Mouse (Mus musculus): ENCODE measurements at regions not wholly inside any gene's neighbourhood (a gene's known extent, or its start where the extent isn't known, plus 50 kb on each side); places are given as distances from the start of the nearest gene placed in this dataset.

DNA sequence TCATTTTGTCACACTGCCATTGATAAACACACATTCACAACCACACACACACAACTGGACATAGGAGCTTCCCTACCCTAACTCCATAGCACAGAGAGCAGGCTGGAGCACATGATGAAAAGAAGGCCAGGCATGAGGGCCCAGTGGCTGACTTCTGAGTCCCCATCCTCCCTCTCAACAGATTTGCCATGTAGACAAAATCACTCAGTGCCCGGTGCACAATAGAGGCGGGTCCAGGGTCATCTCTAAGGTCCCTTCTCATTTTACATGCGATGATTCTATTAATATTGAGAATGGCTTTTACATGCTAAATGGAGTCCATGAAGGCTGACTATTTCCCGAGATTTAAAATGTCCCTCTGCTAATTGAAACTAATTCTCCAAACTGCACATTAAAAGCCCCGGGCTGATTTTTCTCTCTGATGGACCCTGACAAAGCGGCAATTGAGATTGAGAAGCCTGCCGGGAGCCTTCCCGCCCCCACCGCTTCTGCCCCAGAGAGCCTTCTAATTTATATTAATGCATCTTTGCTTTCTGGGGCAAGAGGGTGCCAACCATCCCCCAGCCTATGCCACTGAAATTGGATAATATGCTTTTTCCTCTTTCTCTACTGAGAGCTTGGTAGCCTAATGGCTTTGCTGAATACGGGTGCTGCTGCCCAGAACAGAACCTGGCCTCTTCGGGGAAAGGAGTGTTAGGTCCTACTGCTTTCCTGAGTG is 252.7 kb upstream of the Dio3 start:
- DNase-seq (ENCODE audit: low spot score in 2 of 2), result no peak

DNA sequence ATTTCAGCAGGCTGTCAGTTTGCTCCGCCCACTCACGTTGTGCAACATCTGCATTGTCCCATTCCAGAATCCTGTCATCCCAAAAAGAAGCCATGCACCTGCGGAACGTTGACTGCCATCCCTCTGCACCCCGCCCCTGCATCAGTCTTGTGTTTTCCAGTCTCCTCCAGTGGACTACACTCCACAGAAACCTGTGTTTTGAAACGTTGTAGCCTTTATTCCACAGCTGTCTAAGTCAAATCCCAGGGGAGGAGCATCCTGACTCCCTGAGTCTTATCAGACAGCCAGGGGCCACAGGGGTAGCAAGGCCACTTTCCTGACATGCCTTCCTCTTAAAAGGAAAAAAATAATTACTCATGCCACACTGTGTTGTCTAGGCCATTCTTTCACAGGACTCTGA is 251.5 kb upstream of the Dio3 start:
- no peak for DNase-seq (ENCODE audit: low spot score in 2 of 2)

DNA sequence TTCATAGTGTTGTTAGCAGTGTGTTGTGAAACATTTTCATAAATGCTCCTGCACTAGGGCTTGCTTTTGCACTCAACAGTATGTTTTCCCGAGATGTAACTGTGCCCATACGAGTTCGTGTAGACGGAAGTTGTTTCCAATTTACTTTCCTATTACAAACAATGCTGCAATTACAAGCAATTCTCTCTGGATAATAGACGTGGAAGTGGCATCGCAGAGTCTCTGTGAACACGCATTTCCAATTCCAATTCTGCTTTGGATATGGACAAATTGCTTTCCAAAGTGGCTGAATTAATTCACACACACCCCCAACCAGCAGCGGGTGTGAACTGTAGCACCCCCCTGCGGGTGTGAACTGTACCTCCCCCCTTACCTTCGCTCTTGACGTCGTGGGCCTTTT is 250.9 kb upstream of the Dio3 start:
- no peak for DNase-seq (ENCODE audit: low spot score in 2 of 2)

DNA sequence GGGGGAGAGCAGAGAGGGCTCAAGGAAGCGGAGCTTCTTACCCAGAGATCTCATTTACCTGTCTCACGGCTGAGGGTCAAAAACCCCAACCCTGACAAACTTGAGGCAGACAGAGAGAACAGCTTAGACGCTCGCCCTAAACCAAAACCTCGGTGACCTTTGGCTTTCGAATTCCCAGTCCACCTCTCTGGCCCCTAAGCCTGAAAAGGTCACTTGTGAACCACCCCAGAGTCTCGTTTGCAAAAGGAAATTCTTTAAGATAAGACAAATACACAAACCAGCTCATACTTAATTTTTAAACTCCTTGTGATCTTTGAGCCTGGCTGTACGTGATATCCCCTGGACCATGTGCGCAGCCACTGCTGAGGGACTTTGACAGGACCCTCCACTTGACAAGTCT is 250.2 kb upstream of the Dio3 start:
- DNase-seq (ENCODE audit: low spot score in 2 of 2), result no peak

DNA sequence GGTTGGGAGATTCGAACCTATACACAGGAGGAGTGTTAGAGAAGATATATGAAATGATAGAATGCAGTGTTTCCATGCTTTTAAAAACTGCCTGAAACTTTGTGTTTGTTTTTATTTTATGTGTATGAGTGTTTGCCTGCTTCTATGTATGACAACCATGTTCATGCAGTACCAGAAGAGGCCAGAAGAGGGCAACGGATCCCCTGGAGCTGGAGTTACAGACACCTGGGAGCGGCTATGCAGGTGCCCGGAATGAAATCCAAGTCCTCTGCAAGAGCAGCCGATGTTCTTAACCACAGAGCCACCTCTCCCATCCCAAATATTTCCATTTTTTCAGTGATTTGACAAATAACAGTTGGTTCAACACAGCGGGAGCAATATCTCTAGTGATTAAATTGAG is 247.5 kb upstream of the Dio3 start:
- DNase-seq (ENCODE audit: low spot score in 2 of 2), result no peak

DNA sequence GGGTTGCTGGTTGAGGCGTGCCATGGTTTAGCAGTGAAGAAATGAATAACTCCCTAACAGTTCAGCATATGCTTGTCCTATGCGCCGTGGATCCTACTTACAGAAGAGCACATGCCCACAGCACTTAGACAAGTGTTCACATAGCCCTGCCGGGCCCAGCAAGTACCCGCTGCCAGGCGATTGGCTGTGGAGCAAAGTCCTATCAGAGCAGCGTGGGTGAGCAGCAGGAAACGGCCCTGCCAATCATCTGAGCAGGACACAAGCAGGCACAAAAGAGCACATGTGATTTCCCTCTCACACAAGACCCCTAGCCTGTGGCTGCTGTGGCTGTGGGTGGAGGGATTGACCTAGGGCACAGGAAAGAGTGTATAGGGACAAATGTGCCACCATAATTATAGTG is 243.7 kb upstream of the Dio3 start:
- no peak for DNase-seq (ENCODE audit: low spot score in 2 of 2)

DNA sequence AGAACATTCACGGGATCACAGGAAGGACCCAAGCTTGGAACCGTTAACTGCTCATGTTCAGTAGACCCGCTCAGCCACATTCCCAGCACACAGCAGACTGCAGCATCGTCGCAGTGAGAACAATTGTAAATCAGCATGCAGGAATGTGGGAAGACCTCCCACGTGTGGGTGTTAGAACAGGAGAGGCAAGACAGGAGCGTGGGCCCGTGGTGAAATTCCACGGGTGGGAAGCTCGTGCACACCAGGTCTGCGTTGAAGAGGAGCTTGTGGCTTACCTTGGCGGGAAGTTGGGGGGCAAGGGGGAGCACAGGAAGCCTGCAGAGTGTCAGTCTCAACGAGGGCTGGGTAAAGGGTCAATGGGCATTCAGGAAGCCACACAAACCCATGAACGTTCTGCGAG is 238.2 kb upstream of the Dio3 start:
- DNase-seq (ENCODE audit: low spot score in 2 of 2), result peak; percentile 42 to 62

DNA sequence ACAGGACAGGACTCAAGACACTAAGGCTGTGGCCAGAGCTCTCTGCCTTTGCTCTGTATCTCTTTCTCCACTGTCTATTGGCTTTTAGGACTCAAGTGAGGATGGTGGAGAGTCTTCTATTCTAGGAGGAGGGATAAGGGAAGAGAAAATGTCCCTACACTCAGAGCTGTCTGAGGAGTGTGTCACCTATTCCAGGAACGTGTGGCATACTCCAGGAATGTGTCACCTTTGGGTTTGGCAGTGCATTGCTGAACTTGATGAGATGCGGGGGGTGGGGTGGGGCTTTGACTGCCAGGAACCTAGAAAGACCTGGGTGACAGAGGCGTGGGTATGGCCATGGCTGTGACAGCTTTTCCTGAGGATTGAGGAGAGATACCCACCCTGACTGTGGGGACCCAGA is 237.1 kb upstream of the Dio3 start:
- DNase-seq (ENCODE audit: low spot score in 2 of 2), result no peak

DNA sequence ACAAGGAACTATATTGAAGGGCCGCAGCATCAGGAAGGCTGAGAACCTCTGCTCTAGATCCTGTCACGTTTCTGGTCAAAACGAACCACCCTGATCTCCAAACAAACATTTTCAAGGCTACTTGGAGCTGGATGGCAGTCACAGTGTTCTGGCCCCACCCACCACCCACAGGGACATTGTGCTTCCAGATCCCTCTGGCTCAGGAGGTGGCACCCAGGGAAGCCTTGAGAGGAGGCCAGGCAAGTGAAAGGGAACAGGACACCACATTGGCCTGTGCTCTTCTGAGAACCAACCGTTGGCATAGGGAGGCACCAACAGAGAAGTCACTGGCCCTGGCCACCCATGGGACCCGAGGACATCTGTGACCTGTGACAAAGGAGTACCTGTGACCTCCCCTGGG is 234.6 kb upstream of the Dio3 start:
- no peak for DNase-seq (ENCODE audit: low spot score in 2 of 2)

DNA sequence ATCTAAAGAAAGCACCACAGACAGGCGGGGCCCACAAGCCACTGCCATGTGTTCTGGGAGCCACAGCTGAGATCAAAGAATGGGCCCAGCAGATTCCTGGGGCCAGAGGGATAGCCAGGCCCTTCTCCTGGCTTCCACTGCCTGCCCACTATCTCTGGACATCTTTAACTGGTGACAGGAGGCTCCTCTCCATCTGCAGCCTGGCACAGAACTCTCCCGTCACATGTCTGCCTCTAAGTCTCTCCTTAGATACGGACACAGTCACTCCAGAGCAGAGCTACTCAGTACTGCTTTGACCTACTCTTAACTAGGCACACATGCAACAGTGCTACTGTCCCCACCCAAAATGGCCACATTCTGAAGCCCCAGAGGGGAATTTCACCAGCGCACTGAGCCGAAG is 234.1 kb upstream of the Dio3 start:
- DNase-seq (ENCODE audit: low spot score in 2 of 2), result no peak

DNA sequence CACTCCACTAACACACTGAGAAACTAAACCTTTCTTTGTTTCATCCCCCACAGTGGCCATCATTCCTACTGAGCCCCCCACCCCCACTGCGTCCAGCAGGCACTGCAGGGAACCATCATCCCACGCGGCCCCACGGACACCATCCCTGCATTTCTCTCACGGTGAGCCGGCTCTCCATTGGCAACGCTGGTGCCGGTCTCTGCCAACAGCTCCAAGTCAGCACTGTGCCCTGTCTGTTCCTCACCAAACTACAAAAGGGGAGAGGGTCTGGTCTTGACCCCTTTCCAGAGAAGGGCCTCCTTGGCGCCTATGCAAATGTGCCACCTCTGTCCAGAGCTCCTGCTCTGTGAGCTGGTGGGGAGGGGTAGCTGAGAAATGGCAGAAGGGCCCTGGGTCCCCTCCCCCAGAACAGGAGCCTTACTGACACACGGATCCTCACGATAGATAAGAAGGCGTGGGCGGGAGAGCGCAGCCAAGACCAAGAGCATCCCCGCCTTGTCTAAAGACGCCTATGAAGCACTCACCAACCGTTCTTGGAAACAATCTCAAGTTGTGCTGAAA is 233.0 kb upstream of the Dio3 start:
- DNase-seq (ENCODE audit: low spot score in 2 of 2), result no peak

DNA sequence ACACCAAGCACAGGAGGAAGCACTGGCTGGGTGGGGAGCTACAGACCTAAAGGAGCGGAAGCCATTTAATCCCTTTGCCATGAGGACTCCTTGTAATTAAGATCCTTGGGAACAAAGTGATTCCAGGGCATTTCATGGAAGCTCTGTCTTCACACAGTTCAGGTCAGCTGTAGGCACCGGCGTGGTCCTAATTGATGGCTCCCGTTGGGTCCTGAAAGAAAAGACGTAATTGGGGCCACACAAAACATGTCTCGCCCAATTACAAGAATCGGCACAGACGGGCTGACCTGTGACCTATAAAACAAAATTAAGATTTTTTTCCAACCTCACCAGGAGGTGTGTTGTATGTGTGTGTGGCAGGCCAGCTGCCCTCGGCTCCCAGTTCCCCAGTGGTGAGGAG is 232.3 kb upstream of the Dio3 start:
- DNase-seq (ENCODE audit: low spot score in 2 of 2), result no peak

DNA sequence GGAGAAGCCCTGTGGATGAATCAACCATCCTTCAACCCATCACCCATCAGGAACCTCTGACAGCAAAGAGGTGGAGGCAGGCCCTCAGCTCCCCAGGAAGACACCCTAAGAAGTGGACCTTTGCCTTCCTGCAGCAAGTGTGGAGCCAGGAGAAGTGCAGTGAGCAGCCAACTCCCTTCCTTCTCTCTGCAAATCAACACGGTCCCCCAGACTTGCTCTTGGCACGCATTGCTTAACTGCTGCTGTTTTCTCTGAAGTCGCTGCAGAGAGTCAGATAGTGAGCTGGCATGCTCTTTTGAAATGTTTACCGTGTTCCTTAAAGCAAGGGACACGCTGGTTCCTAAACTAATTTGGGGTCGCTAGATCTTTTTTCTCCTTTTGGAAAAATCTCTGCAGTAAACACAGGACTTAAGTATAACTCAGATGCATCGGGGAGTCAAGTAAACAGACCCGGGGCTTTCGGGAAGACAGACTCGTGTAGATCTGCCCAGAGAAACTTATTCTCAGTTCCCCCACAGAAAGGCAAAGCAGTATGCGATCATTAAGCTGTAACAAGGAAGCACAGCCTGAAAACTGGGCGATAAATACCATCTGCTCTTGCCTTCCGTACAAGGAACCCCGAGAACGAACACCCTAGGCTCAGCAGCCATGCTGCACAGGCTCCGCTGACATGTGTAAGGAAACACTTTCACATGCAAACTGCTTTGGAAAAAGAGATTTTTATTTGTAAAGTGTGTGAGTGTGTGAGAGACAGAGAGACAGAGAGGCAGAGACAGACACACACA is 231.2 kb upstream of the Dio3 start:
- no peak for DNase-seq (ENCODE audit: low spot score in 2 of 2)

DNA sequence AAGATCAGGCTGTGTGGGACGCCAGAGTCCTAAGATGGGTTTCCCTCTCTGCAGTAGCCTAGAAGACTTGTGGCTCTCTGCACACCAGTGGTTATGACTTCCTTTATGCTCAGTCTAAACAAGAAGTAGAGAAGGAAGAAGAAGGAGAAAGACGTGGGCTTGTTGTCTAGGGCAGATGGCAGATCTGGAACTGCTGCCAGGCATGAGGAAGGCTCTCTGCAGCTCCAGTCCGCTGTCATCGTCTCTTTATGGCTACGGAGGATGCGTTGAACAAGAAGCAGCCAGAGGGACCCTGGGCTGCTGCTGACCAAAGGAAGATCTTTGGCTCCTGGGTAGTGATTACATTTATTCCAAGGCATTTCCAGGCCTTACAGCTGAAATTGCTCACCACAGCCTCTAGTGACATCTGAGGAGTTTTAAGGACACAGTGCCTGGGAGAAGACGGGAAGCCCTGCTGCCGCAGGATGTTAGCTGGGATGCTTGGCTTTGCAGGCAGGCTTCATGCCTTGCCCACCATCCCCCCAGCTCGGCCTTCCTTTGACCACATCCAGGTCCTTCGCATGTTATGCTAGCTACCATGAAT is 229.6 kb upstream of the Dio3 start:
- peak in 1 of 2 experiments; percentile 44 for DNase-seq (ENCODE audit: low spot score in 2 of 2)

DNA sequence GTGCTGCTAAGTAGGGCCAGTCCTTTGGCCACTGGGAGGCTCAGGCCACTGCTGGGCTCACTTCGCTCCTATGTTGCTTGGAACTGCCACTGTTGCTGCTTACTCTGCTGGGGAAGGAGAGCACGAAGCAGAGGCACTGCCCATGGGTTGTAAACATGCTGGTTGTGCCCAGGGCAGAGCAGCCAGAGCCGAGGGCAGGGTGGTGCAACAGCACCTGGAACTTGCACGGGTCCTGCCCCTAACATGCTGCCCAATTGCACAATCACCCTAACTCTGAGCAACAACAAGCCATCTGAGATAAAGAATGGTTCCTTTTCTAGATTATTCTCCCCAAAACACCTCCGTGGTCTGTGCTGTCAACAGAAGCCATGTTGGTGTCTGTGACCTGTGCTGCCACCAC is 219.5 kb upstream of the Dio3 start:
- no peak for DNase-seq (ENCODE audit: low spot score in 2 of 2)

DNA sequence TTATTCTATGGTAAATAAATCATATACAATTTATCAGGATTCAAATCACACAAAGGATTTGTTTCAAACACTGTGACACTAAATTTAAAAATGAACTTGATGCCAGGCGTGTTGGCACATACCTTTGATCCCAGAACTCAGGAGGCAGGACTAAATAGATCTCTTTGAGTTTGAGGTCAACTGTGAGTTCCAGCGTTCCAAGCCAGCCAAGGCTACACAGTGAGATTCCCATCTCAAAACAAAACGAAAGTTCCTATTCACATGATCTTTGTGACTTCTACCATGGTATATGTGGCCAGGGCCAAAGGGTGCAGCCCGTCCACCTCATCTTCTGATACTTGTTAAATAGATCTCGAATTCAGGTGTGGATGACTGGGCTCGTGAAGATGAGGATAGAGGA is 216.9 kb upstream of the Dio3 start:
- no peak for DNase-seq (ENCODE audit: low spot score in 2 of 2)

DNA sequence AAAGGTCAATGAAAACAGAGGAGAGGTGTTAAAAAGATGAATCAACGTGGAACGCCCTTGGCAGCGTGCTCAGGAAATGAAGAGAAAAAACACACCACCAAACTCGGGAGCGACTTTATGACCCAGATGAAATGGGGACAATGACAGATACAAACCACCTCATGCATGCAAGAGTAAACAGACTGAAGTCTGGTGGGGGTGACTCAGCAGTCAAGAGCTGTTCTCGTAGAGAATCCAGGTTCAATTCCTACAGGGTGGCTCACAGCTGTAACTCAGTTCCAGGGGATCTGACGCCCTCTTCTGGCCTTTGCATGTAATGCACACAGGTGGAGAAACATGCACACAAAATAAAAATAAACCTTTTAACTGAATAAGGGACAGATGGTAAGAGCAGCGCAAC is 215.9 kb upstream of the Dio3 start:
- DNase-seq (ENCODE audit: low spot score in 2 of 2), result no peak

DNA sequence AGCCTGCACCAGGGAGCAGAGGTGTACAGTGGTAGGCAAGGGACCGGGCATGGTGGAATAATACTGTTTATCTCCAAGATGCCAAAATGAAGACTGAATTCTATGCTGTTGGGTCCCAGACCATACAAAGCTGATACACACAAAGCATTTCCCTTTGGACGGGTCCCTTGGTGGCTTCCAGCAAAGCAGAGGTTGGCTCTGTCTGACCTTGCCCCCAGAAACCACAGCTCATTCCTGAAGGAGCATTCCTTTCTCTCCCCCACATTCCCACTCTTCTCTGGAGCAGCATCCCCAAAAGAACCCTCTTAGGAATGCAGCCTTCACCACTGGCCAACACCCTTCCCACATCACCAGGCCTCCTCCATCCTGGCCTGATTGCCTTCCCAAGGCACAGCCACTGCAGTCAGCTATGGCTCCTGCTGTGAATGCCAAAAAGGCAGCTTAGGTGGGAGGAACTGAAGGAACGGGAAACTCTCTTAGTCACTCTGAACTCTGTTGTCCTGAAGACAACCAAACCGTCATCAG is 212.4 kb upstream of the Dio3 start:
- no peak for DNase-seq (ENCODE audit: low spot score in 2 of 2)

DNA sequence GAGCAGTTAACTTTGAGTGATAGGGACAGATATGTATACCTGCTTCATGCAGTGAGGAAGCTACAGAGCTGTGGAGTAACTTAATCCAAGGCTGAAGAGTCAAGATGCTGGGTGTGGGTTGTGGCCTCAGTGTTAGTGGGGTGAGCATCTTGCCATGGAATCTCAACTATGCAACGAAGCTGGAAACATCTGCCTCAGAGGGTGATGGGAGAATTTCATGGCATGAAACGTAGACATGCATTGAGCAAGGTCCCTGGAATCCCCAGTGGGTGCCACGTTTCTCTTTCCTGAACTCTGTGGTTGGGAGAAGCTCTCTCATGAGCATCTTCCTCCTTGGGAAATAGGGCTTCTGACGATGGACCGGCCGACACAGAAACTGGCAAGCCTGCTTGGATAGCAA is 208.4 kb upstream of the Dio3 start:
- DNase-seq (ENCODE audit: low spot score in 2 of 2), result no peak

DNA sequence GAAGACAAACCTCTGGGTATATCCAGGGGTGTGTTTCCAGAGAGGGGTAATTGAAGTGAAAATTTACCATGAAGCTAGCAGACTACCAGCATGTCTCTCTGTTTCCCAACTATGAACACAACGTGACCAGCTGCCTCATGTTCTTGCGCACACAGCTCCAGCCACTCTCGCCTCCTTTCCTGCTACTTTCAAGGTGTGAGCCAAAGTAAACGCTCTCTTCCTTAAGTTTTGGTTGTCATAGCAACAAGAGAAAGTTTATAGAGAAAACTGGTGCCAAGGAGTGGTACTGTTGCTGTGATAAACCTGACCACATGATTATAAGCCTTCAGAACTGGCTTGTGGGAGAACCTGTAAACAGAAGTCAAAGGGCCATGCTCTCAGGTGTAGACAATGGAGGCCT is 207.0 kb upstream of the Dio3 start:
- DNase-seq (ENCODE audit: low spot score in 2 of 2), result no peak

DNA sequence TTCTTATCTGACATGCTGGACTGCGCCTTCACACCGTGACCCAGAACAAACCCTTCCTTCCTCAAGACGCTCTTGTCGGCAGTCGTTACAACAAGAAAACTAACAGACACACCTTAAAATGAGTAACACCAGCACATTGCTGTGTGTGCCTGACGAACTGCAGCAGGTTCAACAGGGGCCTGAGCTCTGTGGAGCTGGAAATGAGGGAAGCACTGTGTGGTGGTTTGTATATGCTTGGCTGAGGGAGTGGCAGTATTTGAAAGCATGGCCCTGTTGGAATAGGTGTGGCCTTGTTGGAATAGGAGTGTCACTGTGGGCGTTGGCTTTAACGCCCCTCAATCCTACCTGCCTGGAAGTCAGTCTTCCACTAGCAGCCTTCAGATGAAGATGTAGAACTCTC is 203.9 kb upstream of the Dio3 start:
- DNase-seq (ENCODE audit: low spot score in 2 of 2), result no peak

DNA sequence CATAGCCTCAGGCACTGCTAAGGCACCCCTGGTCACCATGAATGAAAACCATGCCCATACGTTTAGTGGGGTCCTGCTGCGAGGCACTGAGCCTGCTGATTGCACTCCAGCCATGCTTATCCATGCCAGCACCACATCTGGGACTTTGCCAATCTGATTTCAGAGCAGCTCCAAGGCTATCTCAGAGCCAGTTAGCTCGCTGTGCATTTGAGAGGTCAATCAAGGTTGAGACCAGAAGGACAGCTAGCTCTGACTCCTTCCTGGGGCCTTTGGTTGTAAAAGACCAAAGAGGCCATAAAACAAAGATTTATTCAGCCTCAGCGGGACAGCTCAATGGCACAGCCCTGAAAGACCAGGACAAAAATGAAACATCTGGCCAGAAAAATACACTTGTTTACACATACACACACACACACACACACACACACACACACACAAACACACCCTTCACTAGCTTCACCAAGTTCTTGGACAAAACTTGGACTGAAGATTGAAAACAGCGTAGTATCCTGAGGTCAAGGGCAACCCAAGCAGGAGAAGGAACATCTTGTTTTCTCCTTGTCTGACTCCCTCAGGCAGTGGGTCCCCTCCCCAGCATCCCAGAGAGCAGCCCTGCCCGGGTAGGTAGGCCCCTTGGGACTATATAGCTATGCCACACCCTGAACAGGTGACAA is 201.5 kb upstream of the Dio3 start:
- DNase-seq (ENCODE audit: low spot score in 2 of 2), result no peak
